Mouse (Mus musculus): Measurements from ENCODE around the gene Rab11fip3. TPM values are rescaled to one million over a fixed set of nuclear protein-coding genes. Genes with fewer than 3 reads are reported as not detected.

Rab11fip3 gene
- total and polyA plus RNA-seq, 3 experiments = 29.3 to 30.5 (median 29.7) TPM

DNA sequence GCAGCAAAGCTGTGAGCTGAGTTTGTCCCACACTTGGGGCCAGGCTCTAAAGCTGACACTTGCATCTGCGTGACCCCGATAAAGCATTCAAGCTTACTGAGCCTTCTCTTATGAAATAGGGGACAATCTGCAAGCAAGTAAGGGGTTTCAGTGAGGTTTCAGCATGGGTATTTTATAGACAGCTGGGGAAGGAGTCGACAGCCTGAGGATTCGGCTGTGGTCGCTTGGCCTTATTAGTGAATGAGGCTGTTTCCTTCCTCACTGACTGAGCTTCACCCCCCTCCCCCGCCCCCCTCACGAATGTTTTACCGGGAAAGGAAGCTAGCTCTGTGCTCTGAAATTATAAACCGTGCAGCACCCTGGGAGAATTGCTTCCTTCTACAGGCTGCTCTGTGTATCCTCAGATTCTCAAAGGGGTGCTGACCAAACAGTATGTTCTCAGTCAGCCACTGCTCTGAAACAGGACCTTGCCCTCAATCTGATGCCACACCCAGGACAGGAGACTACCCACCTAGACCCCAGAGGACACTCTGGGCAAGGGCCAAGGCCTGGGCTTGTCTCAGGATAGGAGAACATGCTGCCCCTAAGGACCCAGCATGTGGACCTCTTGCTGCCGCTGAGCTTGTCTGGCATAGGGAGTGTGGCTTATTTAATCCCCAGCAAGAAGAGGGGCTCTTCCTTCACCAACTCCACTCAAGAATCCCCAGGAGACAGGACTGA is 63.5 kb downstream of the Rab11fip3 start:
- DNase-seq = no peak
- Histone ChIP-seq H3K79me2 (replicated peaks; ENCODE audit: control insufficient read depth, insufficient read depth, low read length) (no peaks in the 10 kb centered on the region), H3K9ac (ENCODE audit: low read depth, low read length) (no peak overlapping the region), H3K27me3 (ENCODE audit: control insufficient read depth, insufficient read depth, low read length) (no peaks in the 10 kb centered on the region), H3K36me3 (ENCODE audit: control insufficient read depth, insufficient read depth, low read length) (no peaks in the 10 kb centered on the region), H3K4me3 (no peak overlapping the region), H3K4me1 (ENCODE audit: control insufficient read depth, insufficient read depth, low read length) (peaks cover 3% of the 10 kb centered on the region), H3K27ac (no peak overlapping the region)
- TF ChIP-seq POLR2A (IDR thresholded peaks at IDR 0.05; ENCODE audit: insufficient read depth, low read depth, low read length) = no peak
- no peak for TF ChIP-seq EP300 (IDR thresholded peaks at IDR 0.05; ENCODE audit: insufficient read depth, low read depth, low read length)
- TF ChIP-seq CTCF (IDR thresholded peaks at IDR 0.05) = no peak
- intact Hi-C loops (cut with DNase I) = no loop called here
- 44% methylated on average over 10 of the region's 10 CpGs for WGBS

DNA sequence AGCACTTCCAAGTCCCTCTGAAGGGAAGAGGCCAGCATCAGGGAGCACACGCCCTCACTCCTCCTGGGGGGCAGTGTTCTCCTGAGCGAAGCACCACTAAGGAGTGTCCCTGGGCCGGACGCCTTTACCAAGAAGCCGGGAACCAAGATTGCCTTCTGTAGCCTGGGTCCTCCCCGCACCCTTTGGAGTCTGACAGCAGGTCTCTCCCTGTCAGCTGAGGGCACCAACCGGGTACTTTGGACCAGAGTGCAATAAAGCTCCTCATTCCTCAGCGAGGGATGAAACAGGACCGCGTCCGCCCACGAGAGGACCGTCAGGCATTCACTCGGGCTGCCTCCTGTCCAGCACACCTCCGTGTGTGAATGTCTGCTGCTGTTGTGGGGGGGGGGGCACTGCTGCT is 64.6 kb downstream of the Rab11fip3 start:
- Histone ChIP-seq H3K79me2 (replicated peaks; ENCODE audit: control insufficient read depth, insufficient read depth, low read length) (no peaks in the 10 kb centered on the region), H3K4me3 (no peak overlapping the region), H3K27me3 (ENCODE audit: control insufficient read depth, insufficient read depth, low read length) (no peaks in the 10 kb centered on the region), H3K4me1 (ENCODE audit: control insufficient read depth, insufficient read depth, low read length) (peaks cover 3% of the 10 kb centered on the region), H3K27ac (no peak overlapping the region), H3K9ac (ENCODE audit: low read depth, low read length) (no peak overlapping the region), H3K36me3 (ENCODE audit: control insufficient read depth, insufficient read depth, low read length) (no peaks in the 10 kb centered on the region)
- intact Hi-C loops (cut with DNase I) = no loop called here
- DNase-seq = no peak
- TF ChIP-seq CTCF (IDR thresholded peaks at IDR 0.05) = no peak
- no peak for TF ChIP-seq EP300 (IDR thresholded peaks at IDR 0.05; ENCODE audit: insufficient read depth, low read depth, low read length)
- no peak for TF ChIP-seq POLR2A (IDR thresholded peaks at IDR 0.05; ENCODE audit: insufficient read depth, low read depth, low read length)
- 92% methylated on average over 15 of the region's 15 CpGs for WGBS

DNA sequence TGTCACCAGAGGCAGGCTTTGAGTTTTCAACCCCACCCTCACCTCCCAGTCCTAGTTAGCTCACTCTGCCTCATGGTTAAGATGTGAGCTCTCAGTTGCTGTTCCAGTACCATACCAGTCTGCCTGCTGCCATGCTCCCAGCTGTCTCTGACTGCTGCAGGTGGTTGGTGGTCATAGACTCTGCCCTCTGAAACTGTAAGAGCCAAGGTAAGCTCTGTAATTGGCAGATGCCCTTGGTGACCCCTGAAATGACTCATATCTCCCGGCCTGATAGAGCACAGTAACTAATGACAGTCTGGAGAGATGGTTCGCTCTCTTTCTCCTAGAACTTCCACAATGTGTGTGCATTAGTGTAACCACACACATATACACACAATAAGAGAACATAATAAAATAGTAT is 65.5 kb downstream of the Rab11fip3 start:
- WGBS = 79% methylated on average over 2 of the region's 2 CpGs
- H3K27me3 ChIP-seq (ENCODE audit: control insufficient read depth, insufficient read depth, low read length) = no peaks in the 10 kb centered on the region
- no peak overlapping the region for H3K27ac ChIP-seq
- H3K4me1 ChIP-seq (ENCODE audit: control insufficient read depth, insufficient read depth, low read length) = no peaks in the 10 kb centered on the region; the same call in 1 of the 2 replicates
- no peaks in the 10 kb centered on the region for H3K36me3 ChIP-seq (ENCODE audit: control insufficient read depth, insufficient read depth, low read length)
- H3K79me2 ChIP-seq (replicated peaks; ENCODE audit: control insufficient read depth, insufficient read depth, low read length) = no peaks in the 10 kb centered on the region
- no peak for TF ChIP-seq EP300 (IDR thresholded peaks at IDR 0.05; ENCODE audit: insufficient read depth, low read depth, low read length)
- TF ChIP-seq CTCF (IDR thresholded peaks at IDR 0.05) = no peak
- no peak for TF ChIP-seq POLR2A (IDR thresholded peaks at IDR 0.05; ENCODE audit: insufficient read depth, low read depth, low read length)
- no peak for DNase-seq
- intact Hi-C loops (cut with DNase I) = no loop called here
- no peak overlapping the region for H3K9ac ChIP-seq (ENCODE audit: low read depth, low read length)
- no peak overlapping the region for H3K4me3 ChIP-seq

DNA sequence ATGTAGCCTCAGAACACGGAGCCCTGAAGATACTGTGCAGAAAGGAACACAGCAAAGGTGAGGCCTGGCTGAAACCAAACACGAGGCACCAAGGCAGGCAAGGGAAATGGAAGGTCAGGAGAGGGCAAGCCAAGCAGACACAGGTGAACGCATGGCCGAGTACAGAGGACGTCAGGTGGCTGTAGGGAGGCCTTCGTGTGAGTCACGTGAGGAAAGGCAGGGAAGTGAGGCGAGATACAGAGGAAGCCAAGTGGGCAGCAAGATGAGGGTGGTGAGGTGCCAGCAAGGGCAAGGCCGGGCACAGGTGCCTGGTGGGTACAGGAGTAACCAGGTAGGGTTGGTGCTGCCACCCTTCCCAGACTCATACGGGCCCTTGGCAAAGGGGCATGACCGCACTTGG is 70.9 kb downstream of the Rab11fip3 start:
- H3K27ac ChIP-seq = no peak overlapping the region
- no peak for DNase-seq
- H3K4me1 ChIP-seq (ENCODE audit: control insufficient read depth, insufficient read depth, low read length) = no peaks in the 10 kb centered on the region
- 90% methylated on average over 11 of the region's 11 CpGs for WGBS
- H3K9ac ChIP-seq (ENCODE audit: low read depth, low read length) = no peak overlapping the region
- intact Hi-C loops (cut with DNase I) = no loop called here
- H3K79me2 ChIP-seq (replicated peaks; ENCODE audit: control insufficient read depth, insufficient read depth, low read length) = no peaks in the 10 kb centered on the region
- H3K27me3 ChIP-seq (ENCODE audit: control insufficient read depth, insufficient read depth, low read length) = no peaks in the 10 kb centered on the region
- TF ChIP-seq EP300 (IDR thresholded peaks at IDR 0.05; ENCODE audit: insufficient read depth, low read depth, low read length) (no peak), POLR2A (IDR thresholded peaks at IDR 0.05; ENCODE audit: insufficient read depth, low read depth, low read length) (no peak), CTCF (IDR thresholded peaks at IDR 0.05) (no peak)
- H3K4me3 ChIP-seq = no peak overlapping the region
- no peaks in the 10 kb centered on the region for H3K36me3 ChIP-seq (ENCODE audit: control insufficient read depth, insufficient read depth, low read length)

GRCm38 (mm10) chr17:25993489-25993888 is 75.9 kb downstream of the Rab11fip3 start:
- no peak for DNase-seq
- Histone ChIP-seq H3K36me3 (ENCODE audit: control insufficient read depth, insufficient read depth, low read length) (no peaks in the 10 kb centered on the region), H3K9ac (ENCODE audit: low read depth, low read length) (no peak overlapping the region), H3K27ac (no peak overlapping the region), H3K4me3 (no peak overlapping the region), H3K79me2 (replicated peaks; ENCODE audit: control insufficient read depth, insufficient read depth, low read length) (no peaks in the 10 kb centered on the region), H3K4me1 (ENCODE audit: control insufficient read depth, insufficient read depth, low read length) (no peaks in the 10 kb centered on the region), H3K27me3 (ENCODE audit: control insufficient read depth, insufficient read depth, low read length) (no peaks in the 10 kb centered on the region)
- TF ChIP-seq EP300 (IDR thresholded peaks at IDR 0.05; ENCODE audit: insufficient read depth, low read depth, low read length) = no peak
- TF ChIP-seq CTCF (IDR thresholded peaks at IDR 0.05) = no peak
- TF ChIP-seq POLR2A (IDR thresholded peaks at IDR 0.05; ENCODE audit: insufficient read depth, low read depth, low read length) = no peak
- WGBS = 79% methylated on average over 3 of the region's 3 CpGs
- intact Hi-C loops (cut with DNase I) = no loop called here

GRCm38 (mm10) chr17:25992274-25992673 is 77.1 kb downstream of the Rab11fip3 start:
- DNase-seq = no peak
- Histone ChIP-seq H3K4me1 (ENCODE audit: control insufficient read depth, insufficient read depth, low read length) (no peaks in the 10 kb centered on the region), H3K27ac (no peak overlapping the region), H3K9ac (ENCODE audit: low read depth, low read length) (no peak overlapping the region), H3K79me2 (replicated peaks; ENCODE audit: control insufficient read depth, insufficient read depth, low read length) (no peaks in the 10 kb centered on the region), H3K36me3 (ENCODE audit: control insufficient read depth, insufficient read depth, low read length) (no peaks in the 10 kb centered on the region), H3K4me3 (no peak overlapping the region), H3K27me3 (ENCODE audit: control insufficient read depth, insufficient read depth, low read length) (no peaks in the 10 kb centered on the region)
- TF ChIP-seq POLR2A (IDR thresholded peaks at IDR 0.05; ENCODE audit: insufficient read depth, low read depth, low read length) (no peak), CTCF (IDR thresholded peaks at IDR 0.05) (no peak), EP300 (IDR thresholded peaks at IDR 0.05; ENCODE audit: insufficient read depth, low read depth, low read length) (no peak)
- 95% methylated on average over 4 of the region's 4 CpGs for WGBS
- intact Hi-C loops (cut with DNase I) = no loop called here
